Mouse (Mus musculus): Measurements from ENCODE around the gene Irx3. TPM values are rescaled to one million over a fixed set of nuclear protein-coding genes. Genes with fewer than 3 reads are reported as not detected.
A peak's percentile ranks its signal among the peaks of the same experiment; 100 is the strongest.

Irx3 gene
- total RNA-seq, 4 experiments from 2014 or later: 26.0 to 49.4 (median 32.2) TPM

DNA sequence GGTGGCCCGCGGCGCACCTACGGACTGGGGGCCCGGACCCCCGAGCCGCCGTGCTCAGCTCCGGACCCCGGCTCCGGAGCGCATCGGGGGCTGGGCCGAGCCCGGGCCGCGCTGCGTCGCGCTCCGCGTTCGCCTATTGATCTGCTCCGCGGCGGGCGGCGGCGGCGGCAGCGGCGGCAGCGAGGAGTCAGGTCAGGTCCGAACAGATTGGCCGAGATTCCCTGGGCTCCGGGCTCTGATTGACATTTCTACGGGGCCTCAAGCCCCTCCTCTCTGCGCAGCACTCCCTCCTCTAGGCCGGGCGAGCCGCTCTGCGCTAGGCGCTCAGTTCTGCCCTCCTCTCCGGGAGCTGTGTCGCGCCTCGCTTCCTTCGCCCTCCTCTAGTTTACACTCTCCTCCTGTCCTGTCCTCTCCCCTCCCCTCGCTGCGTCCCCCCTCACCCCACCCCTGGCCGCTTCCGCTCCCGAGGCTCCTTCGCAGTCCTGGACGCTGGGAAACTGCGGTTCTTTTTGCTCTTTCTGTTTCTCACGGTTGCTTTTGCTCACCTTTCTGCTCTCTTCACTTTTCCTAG lies 541 bp downstream of the Irx3 start:
- peak; percentile 70 for DNase-seq (ENCODE audit: low spot score)

DNA sequence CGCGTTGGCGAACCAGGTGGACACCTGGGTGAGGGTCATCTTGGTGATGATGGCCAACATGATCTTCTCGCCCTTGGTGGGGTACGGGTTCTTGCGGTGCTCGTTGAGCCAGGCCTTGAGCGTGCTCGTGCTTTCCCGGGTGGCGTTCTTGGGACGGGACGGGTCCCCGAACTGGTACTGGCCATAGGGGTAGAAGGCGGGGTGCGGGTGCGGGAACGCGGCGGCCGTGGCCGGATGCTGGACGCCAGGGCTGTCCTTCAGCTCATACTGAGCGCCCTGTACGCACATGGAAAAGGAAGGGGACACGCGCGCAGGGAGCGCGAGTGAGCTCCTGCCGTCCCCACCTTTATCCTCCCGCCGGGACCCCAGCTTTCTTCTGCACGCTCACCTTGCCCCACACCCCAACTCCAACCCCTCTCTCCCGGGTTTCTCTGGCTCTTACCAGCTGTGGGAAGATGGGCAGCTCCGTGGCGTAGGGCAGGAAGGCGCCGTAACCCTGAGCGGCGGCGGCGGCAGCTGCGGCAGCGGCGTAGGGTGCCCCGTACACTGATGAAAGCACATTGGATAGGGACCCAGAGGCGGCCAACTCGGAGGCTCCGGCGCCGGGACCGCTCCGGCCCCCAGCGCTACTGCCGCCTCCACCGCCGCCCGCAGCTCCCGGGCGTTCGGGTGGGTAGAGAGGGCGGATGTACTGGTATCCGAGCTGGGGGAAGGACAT lies 1.2 kb downstream of the Irx3 start:
- no peak for DNase-seq (ENCODE audit: low spot score)

- no peak for DNase-seq (ENCODE audit: low spot score)
Measured at GRCm38 (mm10) chr8:91799681-91800522, 2.0 kb downstream of the Irx3 start.

DNA sequence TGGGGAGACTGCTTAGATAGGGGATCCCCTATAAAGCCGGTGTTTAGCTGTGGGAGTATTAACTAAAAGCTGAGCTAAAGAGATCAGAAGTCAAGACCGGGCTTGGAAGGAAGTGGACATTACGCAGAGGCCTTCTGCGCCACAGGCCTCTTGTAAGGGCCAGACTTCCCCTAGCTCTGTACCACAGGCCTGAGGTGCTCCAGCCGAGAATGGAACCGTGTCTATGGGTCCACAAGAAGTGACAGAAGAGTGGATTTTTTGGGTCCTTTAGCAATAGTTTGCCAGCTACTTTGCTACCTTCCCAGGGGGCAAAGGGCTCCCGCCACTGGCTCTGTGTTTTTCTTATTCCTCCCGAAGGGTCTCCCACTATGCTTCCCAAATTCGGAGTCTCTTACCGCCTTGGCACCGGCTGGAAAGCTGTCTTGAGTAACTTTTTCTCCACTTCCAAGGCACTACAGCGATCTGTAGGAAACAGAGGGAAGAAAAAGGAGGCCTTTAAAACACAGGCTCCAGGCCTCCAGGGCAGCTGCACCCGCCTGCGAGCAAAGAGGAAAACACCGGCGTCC lies 2.8 kb downstream of the Irx3 start:
- no peak for DNase-seq (ENCODE audit: low spot score)

- DNase-seq (ENCODE audit: low spot score): peak; percentile 55
Measured at GRCm38 (mm10) chr8:91797626-91798271, 4.1 kb downstream of the Irx3 start.

GRCm38 (mm10) chr8:91793846-91794245 lies 8.0 kb downstream of the Irx3 start:
- DNase-seq (ENCODE audit: low spot score): no peak

DNA sequence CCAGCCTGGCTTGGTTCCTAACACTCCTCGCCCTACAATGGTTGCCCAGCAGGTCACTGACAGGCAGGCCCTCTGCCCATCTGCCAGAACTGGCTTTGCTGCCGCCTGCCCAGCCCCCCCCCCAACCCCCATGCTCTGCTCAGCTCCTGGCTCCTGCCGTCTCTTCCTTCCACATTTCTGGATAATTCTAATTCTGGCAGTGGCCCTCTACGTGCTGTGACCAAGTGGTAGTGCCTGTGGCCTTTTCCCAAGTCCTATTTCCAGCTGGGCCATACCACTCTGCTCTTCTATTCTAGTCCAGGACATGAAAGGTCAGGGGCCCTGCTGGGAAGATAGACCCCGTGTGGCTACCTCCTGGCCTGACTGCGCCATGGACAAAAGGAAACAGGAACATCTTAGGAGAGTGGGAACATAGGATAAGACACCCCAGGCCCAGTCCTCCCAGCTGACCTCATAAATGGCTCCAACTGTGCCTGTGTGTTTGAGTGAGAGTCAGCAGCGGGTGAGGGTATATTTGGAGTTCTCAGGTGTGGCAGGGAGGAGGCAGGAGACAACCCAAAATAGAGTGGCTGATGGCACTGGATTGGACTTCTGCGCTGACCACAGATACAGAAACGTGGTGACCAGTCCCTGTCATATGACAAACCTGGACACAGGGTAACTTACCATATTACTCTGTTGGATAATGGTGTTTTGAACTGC lies 14.5 kb downstream of the Irx3 start:
- DNase-seq (ENCODE audit: low spot score): peak; percentile 38

GRCm38 (mm10) chr8:91782940-91783339 lies 18.9 kb downstream of the Irx3 start:
- DNase-seq (ENCODE audit: low spot score): no peak

DNA sequence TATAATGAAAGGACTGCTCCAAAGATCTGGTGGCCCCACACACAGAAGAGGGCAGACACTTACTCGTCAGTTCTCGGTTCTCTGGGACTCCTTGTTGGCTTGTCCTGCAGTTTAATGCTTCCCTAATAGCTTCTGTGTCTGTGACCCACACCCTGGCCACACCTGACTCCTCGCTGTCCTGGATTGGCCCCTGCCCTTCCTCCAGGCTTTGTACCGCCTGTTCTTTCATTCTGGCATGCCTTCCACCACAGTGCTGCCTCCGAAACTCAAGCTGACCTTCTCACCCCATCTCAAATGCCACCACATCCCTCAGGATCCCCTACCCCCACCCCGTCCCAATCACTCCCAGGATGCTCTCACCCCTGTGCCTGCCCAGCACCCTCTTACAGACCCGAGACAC lies 19.7 kb downstream of the Irx3 start:
- no peak for DNase-seq (ENCODE audit: low spot score)

DNA sequence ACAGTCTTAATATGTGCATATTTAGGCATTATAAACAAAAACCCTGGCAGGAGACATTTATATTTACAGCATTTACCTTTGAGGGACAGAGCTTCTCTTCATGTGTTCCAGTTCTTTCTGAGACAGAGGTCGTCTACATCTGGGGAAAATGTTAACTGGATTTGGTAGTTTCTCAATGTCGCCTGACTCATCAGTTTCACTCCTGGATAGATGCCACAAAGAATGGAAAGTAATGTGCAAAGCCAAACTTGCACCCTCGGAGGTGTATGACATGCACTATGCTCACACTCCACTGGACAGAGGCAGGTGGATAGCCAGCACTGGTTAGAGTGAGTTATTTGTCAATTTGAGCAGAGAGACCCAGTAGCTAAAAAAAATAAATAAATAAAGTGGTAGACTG lies 21.2 kb downstream of the Irx3 start:
- DNase-seq (ENCODE audit: low spot score): no peak

- no peak for DNase-seq (ENCODE audit: low spot score)
Measured at GRCm38 (mm10) chr8:91768857-91769256, 33.0 kb downstream of the Irx3 start.

DNA sequence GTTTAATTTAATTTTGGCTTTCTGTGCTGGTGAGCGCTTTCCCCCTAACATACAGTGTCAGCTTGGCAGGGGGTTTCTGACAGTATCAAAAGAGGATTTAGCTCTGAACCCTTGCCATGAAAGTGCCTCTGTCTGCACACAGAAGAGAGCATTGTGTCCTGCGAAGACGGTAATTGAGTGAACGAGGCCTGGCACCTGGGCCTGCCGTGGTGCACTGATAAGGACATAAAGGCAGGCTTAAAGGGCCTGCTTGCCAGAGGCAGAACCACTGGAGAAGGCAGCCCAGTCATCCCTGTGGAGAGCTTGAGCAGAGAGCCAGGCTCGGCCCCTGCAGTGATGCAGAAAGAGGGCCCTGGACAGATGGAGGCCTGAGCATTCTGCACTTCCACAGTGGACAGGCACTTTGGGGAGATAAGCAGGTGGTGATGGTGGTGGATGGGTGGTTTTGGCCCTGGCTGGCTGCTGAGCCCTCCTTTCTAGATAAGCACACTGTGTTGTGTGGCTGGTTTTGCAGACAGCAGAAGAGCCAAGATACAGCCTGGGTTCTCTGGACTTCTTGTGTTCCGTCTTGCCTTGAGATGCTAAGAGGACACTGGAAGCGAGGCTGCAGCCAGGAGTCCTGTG lies 36.3 kb downstream of the Irx3 start:
- no peak for DNase-seq (ENCODE audit: low spot score)

- DNase-seq (ENCODE audit: low spot score): no peak
Measured at GRCm38 (mm10) chr8:91755566-91755965, 46.3 kb downstream of the Irx3 start.

GRCm38 (mm10) chr8:91755062-91755461 lies 46.8 kb downstream of the Irx3 start:
- DNase-seq (ENCODE audit: low spot score): no peak

DNA sequence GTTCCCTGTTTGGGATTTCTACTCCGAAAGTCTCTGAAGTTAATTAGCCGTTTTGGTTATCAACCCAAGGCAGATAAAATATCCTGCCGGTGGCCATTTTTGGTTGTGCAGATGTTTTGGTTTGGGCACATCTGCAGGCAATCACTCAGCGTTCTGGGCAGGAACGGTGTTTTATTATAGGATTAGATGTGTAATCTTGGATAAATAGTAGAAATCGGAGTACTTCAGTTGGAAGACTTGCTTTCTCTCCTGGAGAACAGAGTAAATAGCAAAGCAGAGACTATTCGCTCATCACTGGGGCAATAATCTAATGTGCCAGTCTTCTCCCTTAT lies 51.1 kb downstream of the Irx3 start:
- no peak for DNase-seq (ENCODE audit: low spot score)

DNA sequence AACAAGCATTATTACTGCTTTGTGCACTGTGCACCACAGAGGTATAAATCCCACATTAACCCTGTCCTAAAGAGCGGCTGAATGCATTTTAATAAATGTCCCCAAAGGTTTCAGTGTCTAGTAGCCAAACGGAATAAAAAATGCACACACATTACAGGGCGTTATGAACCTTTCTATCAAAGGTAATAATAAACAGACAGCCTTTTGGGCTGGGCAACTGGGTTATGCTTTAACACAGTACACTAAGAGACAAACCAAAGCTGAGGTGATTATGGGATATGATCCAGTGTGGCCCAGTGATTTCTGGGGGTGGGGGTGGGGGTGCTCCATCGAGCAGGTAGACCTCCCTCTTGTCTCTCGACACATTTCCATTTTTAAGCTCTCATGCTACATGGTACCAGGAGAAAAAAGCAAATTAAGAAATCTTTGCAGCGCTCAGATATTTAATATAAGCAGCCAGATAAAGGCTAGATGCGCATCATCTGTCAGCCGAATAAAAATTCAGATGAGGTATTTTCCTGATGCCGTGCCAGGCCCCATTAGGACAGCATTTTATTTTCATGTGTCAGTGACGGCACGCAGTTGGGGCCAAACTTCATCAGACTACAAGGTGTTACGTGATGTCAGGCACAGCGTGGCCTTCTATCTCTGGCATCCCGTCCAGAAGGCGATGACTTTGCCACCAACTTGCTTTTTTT lies 51.6 kb downstream of the Irx3 start:
- no peak for DNase-seq (ENCODE audit: low spot score)

GRCm38 (mm10) chr8:91749412-91749811 lies 52.5 kb downstream of the Irx3 start:
- DNase-seq (ENCODE audit: low spot score): no peak

All from heart, adult 8-10 months (tissue).